Mouse (Mus musculus) thymus, adult 2 months (tissue): ENCODE data around the gene Sgce.

Experiments
- CTCF ChIP-seq: fragments of 200-500 bp; IDR thresholded peaks from 2 replicates; pipeline ENCODE4 v1.5.1; 2012; ENCODE audit warnings: mild to moderate bottlenecking, control low read depth, low read length, moderate library complexity, borderline replicate concordance; ENCODE audit not compliant: control insufficient read depth, poor library complexity, insufficient read depth; ENCODE audit errors: extremely low read depth
- POLR2A ChIP-seq: fragments of 200-500 bp; IDR thresholded peaks from 2 replicates; pipeline ENCODE4 v1.6.1; 2012; ENCODE audit warnings: mild to moderate bottlenecking, low read length, control low read depth, moderate library complexity; ENCODE audit not compliant: control insufficient read depth, poor library complexity, insufficient read depth; ENCODE audit errors: extremely low read depth

- TF ChIP-seq POLR2A, result no peak
- TF ChIP-seq CTCF, result no peak
Observed at GRCm38 (mm10) chr6:4748506-4748961, 1.5 kb upstream of the Sgce start.
